Mouse (Mus musculus) ES-E14 (cell line): ENCODE data around the gene Tmem213. TPM values are rescaled to one million over a fixed set of nuclear protein-coding genes. Genes with fewer than 3 reads are reported as not detected.

Experiments
- DNase-seq: peaks from one replicate; pipeline ENCODE4 v3.0.0-alpha.2; 2013; ENCODE audit warnings: low read depth, low spot score
- H3K27ac ChIP-seq: 2 replicates; pipeline ENCODE4 v1.5.1; 2012; ENCODE audit warnings: low read depth, mild to moderate bottlenecking, low read length, moderate library complexity, mixed read lengths; ENCODE audit not compliant: poor library complexity, insufficient read depth, severe bottlenecking
- H3K36me3 ChIP-seq: 2 replicates; pipeline ENCODE4 v1.6.1; 2012; ENCODE audit warnings: mild to moderate bottlenecking, low read length, moderate library complexity, mixed read lengths; ENCODE audit not compliant: control insufficient read depth, poor library complexity, insufficient read depth, severe bottlenecking
- H3K4me1 ChIP-seq, 2 experiments: fragments of 150-350 bp in 1 of 2; sonication (generic) in 1 of 2; 2 replicates each; pipeline ENCODE4 v1.6.1; 2012; ENCODE audit warnings: low read length in 2 of 2, mild to moderate bottlenecking in 1 of 2, mixed read lengths in 1 of 2; ENCODE audit not compliant: control insufficient read depth in 2 of 2, insufficient read depth in 2 of 2, poor library complexity in 1 of 2
- H3K4me3 ChIP-seq, 2 experiments: fragments of 150-350 bp in 1 of 2; sonication (generic) in 1 of 2; 2 replicates each; pipeline ENCODE4 v1.5.1; 2012; ENCODE audit warnings: low read length in 2 of 2, low read depth in 1 of 2, mild to moderate bottlenecking in 1 of 2, mixed read lengths in 1 of 2; ENCODE audit not compliant: insufficient read depth in 1 of 2, poor library complexity in 1 of 2, severe bottlenecking in 1 of 2
- H3K9ac ChIP-seq: 2 replicates; pipeline ENCODE4 v1.6.1; 2012; ENCODE audit warnings: low read depth, mild to moderate bottlenecking, low read length, mixed read lengths; ENCODE audit not compliant: poor library complexity, insufficient read depth, severe bottlenecking
- H3K9me3 ChIP-seq: fragments of 150-350 bp; sonication (generic); 2 replicates; pipeline ENCODE4 v1.6.1; 2012; ENCODE audit warnings: low read depth, mild to moderate bottlenecking, low read length; ENCODE audit not compliant: control insufficient read depth, insufficient read depth
- CHD2 ChIP-seq: IDR thresholded peaks from 2 replicates; pipeline ENCODE4 v1.6.1; 2014; ENCODE audit warnings: mild to moderate bottlenecking, low read depth, low read length, inconsistent platforms
- HCFC1 ChIP-seq: IDR thresholded peaks from 2 replicates; pipeline ENCODE4 v1.6.1; 2012; ENCODE audit warnings: low read length, inconsistent platforms, borderline replicate concordance; ENCODE audit not compliant: insufficient read depth
- MAFK ChIP-seq: IDR thresholded peaks from 2 replicates; pipeline ENCODE4 v1.6.1; 2014; ENCODE audit warnings: mild to moderate bottlenecking, low read depth, low read length, inconsistent platforms; ENCODE audit not compliant: insufficient read depth
- ZC3H11A ChIP-seq: IDR thresholded peaks from 2 replicates; pipeline ENCODE4 v1.6.1; 2012; ENCODE audit warnings: low read depth, mild to moderate bottlenecking, inconsistent platforms, low read length, borderline replicate concordance
- ZNF384 ChIP-seq: IDR thresholded peaks from 2 replicates; pipeline ENCODE4 v1.6.1; 2012; ENCODE audit warnings: low read depth, low read length, inconsistent platforms
- in situ Hi-C, 2 experiments: fragments of 600-800 bp; cut with MboI; formaldehyde crosslinking; loops; one replicate each; pipeline ENCODE4 v1.15.1; 2025; ENCODE audit warnings: low sequenced_read_pairs in 2 of 2, inconsistent platforms in 1 of 2; ENCODE audit not compliant: unreplicated experiment in 2 of 2
- total RNA-seq: library from RNA; depleted of rRNA; stranded (reverse); fragments of 300-350 nt; gene quantifications from 2 replicates; pipeline ENCODE4 v1.2.3, GENCODE M21; 2012

The Tmem213 gene
- total RNA-seq, 1 experiment: not detected

GRCm38 (mm10) chr6:38148626-38149025, 39.6 kb downstream of the Tmem213 start:
- H3K9ac ChIP-seq: no peak overlapping the region
- no peak overlapping the region for H3K27ac ChIP-seq
- no peak overlapping the region for H3K4me3 ChIP-seq
- H3K9me3 ChIP-seq: no peaks in the 10 kb centered on the region
- peaks cover 4 to 14% of the 10 kb centered on the region in 2 experiments; a peak in 2 of 4 replicates for H3K4me1 ChIP-seq
- peaks cover 9% of the 10 kb centered on the region; the same call in 1 of the 2 replicates for H3K36me3 ChIP-seq
- in situ Hi-C loops: no loop called here
- no peak for TF ChIP-seq ZC3H11A
- no peak for TF ChIP-seq MAFK
- TF ChIP-seq HCFC1: no peak
- TF ChIP-seq CHD2: no peak
- TF ChIP-seq ZNF384: no peak
- DNase-seq: no peak

- no peak overlapping the region for H3K9ac ChIP-seq
Measured at GRCm38 (mm10) chr6:38149483-38149882, 40.4 kb downstream of the Tmem213 start.

GRCm38 (mm10) chr6:38152305-38152704, 43.2 kb downstream of the Tmem213 start:
- H3K4me3 ChIP-seq: no peak overlapping the region

More at GRCm38 (mm10) chr6:38149483-38149882, 40.4 kb downstream of the Tmem213 start:
- in situ Hi-C loops: no loop called here
- peaks cover 9% of the 10 kb centered on the region; the same call in 1 of the 2 replicates for H3K36me3 ChIP-seq
- H3K4me1 ChIP-seq: peaks cover 4 to 6% of the 10 kb centered on the region in 2 experiments; a peak in 2 of 4 replicates
- H3K9me3 ChIP-seq: no peaks in the 10 kb centered on the region
- DNase-seq: no peak
- H3K27ac ChIP-seq: no peak overlapping the region
- H3K4me3 ChIP-seq: no peak overlapping the region
- TF ChIP-seq MAFK (no peak), ZC3H11A (no peak), ZNF384 (no peak), HCFC1 (no peak)

DNA sequence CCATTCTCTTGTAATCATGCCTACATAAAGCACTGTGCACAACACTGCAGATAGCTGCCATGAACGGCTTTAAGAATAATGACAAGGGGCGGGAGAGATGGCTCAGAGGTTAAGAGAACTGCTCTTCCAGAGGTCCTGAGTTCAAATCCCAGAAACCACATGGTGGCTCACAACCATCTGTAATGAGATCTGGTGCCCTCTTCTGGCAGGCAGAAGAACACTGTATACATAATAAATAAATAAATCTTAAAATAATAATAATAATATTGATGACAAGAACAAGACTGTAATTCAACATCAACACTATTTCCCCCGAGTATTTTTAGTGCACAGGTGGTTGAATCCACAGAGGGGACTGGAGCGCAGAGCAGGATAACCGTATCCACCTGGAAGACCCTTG, 47.1 kb downstream of the Tmem213 start:
- in situ Hi-C loops: no loop called here
- TF ChIP-seq CHD2: no peak
- no peak for TF ChIP-seq HCFC1
- TF ChIP-seq MAFK: no peak
- TF ChIP-seq ZNF384: no peak
- TF ChIP-seq ZC3H11A: no peak
- no peaks in the 10 kb centered on the region for H3K36me3 ChIP-seq

More at GRCm38 (mm10) chr6:38152305-38152704, 43.2 kb downstream of the Tmem213 start:
- Histone ChIP-seq H3K9ac (no peak overlapping the region), H3K9me3 (no peaks in the 10 kb centered on the region), H3K36me3 (peaks cover 3% of the 10 kb centered on the region; the same call in 1 of the 2 replicates), H3K4me1 (peaks cover 0 to 4% of the 10 kb centered on the region in 2 experiments; a peak in 1 of 4 replicates), H3K27ac (no peak overlapping the region)
- no peak for DNase-seq
- no peak for TF ChIP-seq HCFC1
- TF ChIP-seq MAFK: no peak
- no peak for TF ChIP-seq ZC3H11A
- TF ChIP-seq ZNF384: no peak
- TF ChIP-seq CHD2: no peak
- in situ Hi-C loops: no loop called here

More for the DNA sequence above, 47.1 kb downstream of the Tmem213 start:
- no peak overlapping the region for H3K4me3 ChIP-seq
- no peak overlapping the region for H3K27ac ChIP-seq
- no peaks in the 10 kb centered on the region for H3K9me3 ChIP-seq
- H3K9ac ChIP-seq: no peak overlapping the region
- DNase-seq: no peak
- peaks cover 0 to 14% of the 10 kb centered on the region in 2 experiments; a peak in 1 of 4 replicates for H3K4me1 ChIP-seq
